Mouse (Mus musculus): ENCODE results near the gene Pgc. TPM values are rescaled to one million over a fixed set of nuclear protein-coding genes. Genes with fewer than 3 reads are reported as not detected.
A peak's percentile ranks its signal among the peaks of the same experiment; 100 is the strongest.

The Pgc gene
- polyA plus RNA-seq, 1 experiment = 0.18 TPM

DNA sequence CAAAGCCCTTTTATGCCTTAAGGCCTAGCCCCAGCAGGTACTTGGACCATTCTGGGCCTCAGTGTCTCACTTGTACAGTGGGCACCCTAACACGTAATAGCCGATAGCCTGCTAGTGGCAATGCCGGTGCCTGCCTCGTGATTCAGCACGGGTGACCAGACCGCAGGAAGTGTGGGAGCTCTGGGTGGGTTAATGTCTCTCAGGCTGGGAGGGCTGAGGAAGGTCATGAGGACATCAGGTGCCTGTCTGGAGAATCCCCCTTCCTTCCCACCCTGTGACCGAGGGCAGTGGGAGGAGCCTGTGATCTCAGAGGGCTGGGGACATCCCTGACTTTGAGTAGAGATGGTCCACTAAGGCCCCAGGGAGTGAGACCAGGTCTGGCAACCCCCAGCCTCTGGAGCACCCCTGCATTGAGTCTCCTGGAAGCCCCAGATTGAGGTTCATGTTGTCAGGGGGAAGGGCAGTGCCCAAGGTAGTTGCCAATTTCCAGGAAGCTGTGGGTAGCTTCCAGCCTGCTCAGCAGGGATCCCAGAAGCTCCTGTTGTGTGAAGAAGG lies 30.5 kb downstream of the Pgc start:
- TF ChIP-seq CTCF (IDR thresholded peaks at IDR 0.05; ENCODE audit: extremely low read depth, insufficient read depth, insufficient read length, insufficient replicate concordance) = no peak
- TF ChIP-seq POLR2A (IDR thresholded peaks at IDR 0.05; ENCODE audit: low read depth, low read length) = no peak
- peak overlapping the region; percentile 62; the same call in 1 of the 2 replicates for H3K27ac ChIP-seq (ENCODE audit: insufficient read depth, low read length)
- no peak overlapping the region for H3K4me3 ChIP-seq (ENCODE audit: extremely low read depth, insufficient read depth, insufficient read length)
- H3K27me3 ChIP-seq (ENCODE audit: control insufficient read depth, insufficient read depth, low read length) = no peaks in the 10 kb centered on the region
- peaks cover 46% of the 10 kb centered on the region for H3K4me1 ChIP-seq (ENCODE audit: control insufficient read depth, insufficient read depth, insufficient read length)
- H3K36me3 ChIP-seq (ENCODE audit: control insufficient read depth, insufficient read depth, low read length) = peaks cover 4% of the 10 kb centered on the region
- 64% methylated on average over 7 of the region's 7 CpGs for WGBS
- peak in 1 of 2 experiments; percentile 13 for DNase-seq (ENCODE audit: low read depth in 1 of 2, low spot score in 2 of 2)

DNA sequence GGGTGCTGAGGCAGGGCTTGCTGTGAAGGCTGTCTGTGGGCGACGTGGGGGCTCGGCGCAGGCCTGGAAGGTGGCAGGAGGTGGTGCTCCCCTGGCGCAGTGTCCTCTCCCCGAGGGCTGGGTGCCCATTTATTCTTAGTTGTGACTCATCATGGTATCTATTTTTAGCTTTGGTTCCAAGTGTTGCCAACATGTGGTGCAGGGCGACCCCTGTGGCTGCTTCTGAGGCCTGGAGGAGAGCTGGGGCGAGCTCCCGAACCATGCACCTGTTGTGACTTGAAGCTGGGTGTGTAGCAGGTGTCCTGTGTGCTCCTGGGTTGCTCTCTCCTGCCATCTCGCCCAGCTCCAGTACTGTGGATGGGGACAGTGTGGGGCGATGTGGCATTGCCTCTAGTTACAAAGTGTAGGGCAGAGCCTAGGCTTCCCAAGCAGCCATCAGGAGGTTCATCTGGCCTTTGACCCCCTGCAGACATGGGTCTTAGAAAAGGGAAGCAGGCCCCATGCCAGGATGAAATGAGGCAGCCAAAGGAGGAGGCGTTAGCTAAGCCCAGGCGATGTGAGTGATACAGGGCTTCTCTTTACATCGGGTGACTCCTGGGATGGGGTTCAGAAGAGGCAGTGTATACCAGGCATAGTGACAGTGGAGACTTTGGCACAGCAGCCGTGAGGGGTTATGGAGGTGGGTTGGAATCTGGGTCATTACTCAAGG lies 33.2 kb downstream of the Pgc start:
- Histone ChIP-seq H3K27me3 (ENCODE audit: control insufficient read depth, insufficient read depth, low read length) (no peaks in the 10 kb centered on the region), H3K4me3 (ENCODE audit: extremely low read depth, insufficient read depth, insufficient read length) (no peak overlapping the region), H3K36me3 (ENCODE audit: control insufficient read depth, insufficient read depth, low read length) (no peaks in the 10 kb centered on the region), H3K4me1 (ENCODE audit: control insufficient read depth, insufficient read depth, insufficient read length) (peaks cover 35% of the 10 kb centered on the region), H3K27ac (ENCODE audit: insufficient read depth, low read length) (peak overlapping the region; percentile 6; the same call in 1 of the 2 replicates)
- 38% methylated on average over 15 of the region's 15 CpGs for WGBS
- TF ChIP-seq CTCF (IDR thresholded peaks at IDR 0.05; ENCODE audit: extremely low read depth, insufficient read depth, insufficient read length, insufficient replicate concordance) (peak; percentile 11; the same call in 1 of the 2 replicates), POLR2A (IDR thresholded peaks at IDR 0.05; ENCODE audit: low read depth, low read length) (no peak)
- DNase-seq (ENCODE audit: low read depth in 1 of 2, low spot score in 2 of 2) = peak in 1 of 2 experiments; percentile 16

DNA sequence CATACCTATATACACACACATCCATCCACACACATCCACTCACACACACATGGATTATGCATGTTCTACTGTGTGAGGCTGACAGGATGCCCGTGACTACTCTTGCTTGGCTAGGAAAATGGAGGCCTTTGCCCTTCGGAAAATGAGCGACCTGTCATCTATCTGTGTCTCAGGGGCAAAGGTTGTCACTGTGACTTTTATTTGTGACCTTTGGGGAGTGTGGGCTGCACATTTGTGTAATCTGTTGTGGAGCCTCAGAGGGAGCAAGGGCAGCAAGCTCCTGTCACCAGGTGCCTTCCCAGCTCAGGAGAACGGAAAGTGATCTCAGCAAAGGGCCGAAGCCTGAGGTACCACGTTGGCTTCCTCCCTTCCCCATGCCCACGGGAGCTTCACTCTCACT lies 35.4 kb downstream of the Pgc start:
- Histone ChIP-seq H3K27me3 (ENCODE audit: control insufficient read depth, insufficient read depth, low read length) (no peaks in the 10 kb centered on the region), H3K4me1 (ENCODE audit: control insufficient read depth, insufficient read depth, insufficient read length) (peaks cover 36% of the 10 kb centered on the region), H3K27ac (ENCODE audit: insufficient read depth, low read length) (no peak overlapping the region), H3K36me3 (ENCODE audit: control insufficient read depth, insufficient read depth, low read length) (no peaks in the 10 kb centered on the region), H3K4me3 (ENCODE audit: extremely low read depth, insufficient read depth, insufficient read length) (no peak overlapping the region)
- no peak for DNase-seq (ENCODE audit: low read depth in 1 of 2, low spot score in 2 of 2)
- 86% methylated on average over 7 of the region's 7 CpGs for WGBS
- TF ChIP-seq POLR2A (IDR thresholded peaks at IDR 0.05; ENCODE audit: low read depth, low read length) = no peak

DNA sequence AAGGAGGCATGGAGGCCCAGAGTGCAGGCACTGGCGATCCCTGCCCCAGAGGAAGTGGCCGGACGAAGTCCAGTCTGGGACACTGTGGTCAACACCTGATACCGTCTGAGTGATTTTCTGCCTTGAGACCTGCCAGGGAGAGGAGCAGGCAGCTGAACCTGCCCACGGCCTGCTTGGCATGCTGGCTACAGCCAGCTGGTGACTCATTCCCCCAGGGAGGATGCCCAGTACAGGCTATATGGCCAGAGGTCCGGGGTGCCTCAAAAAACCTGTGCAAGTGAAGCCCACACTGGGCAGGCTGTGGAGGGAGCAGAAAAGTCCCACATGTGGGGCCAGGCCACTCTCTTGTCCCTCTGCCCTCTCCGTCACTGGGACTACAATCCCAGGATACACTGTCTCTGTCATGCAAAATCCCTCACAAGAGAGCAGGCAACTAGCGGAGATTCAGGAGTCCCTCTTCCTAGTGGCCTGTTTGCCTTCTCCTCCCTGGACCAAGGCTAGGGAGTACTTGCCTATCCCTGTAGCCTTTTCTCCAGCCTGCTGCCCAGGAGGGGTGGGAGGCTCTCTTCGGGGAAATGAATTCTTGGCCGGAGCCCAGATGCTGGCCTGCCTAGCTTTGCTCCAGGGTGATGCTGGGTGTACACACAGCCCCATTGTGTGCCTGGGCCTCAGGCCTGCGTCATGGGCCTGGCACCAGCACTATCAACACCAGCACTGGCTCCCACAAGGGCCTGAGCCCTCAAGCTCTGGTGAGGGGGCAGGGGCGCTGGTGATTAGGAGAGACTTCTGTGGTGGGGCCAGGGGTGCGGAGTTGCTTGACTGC lies 36.1 kb downstream of the Pgc start:
- Histone ChIP-seq H3K36me3 (ENCODE audit: control insufficient read depth, insufficient read depth, low read length) (no peaks in the 10 kb centered on the region), H3K27me3 (ENCODE audit: control insufficient read depth, insufficient read depth, low read length) (no peaks in the 10 kb centered on the region), H3K4me1 (ENCODE audit: control insufficient read depth, insufficient read depth, insufficient read length) (peaks cover 35% of the 10 kb centered on the region), H3K4me3 (ENCODE audit: extremely low read depth, insufficient read depth, insufficient read length) (no peak overlapping the region), H3K27ac (ENCODE audit: insufficient read depth, low read length) (no peak overlapping the region)
- 83% methylated on average over 13 of the region's 13 CpGs for whole genome bisulfite sequencing
- no peak for TF ChIP-seq CTCF (IDR thresholded peaks at IDR 0.05; ENCODE audit: extremely low read depth, insufficient read depth, insufficient read length, insufficient replicate concordance)
- no peak for TF ChIP-seq POLR2A (IDR thresholded peaks at IDR 0.05; ENCODE audit: low read depth, low read length)
- no peak for DNase-seq (ENCODE audit: low read depth in 1 of 2, low spot score in 2 of 2)

DNA sequence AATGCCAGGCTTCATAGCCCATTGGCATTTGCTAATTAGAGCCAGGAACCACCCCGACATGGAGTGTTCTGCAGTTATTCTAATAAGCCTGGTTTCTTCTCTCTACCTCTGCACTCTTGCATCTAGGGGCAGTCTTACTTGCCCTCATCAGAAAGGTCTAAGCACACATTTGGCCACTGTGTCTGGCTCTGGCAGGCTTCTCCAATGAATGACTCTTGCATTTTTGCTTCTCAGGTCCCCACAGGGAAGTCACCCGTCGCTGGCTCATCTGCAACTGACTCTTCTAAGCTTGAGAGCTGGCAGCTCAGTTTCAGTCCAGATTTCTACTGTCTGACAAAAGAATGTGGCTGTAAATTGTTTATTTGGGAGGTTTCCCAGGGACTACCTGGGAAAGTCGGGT lies 39.3 kb downstream of the Pgc start:
- no peaks in the 10 kb centered on the region for H3K27me3 ChIP-seq (ENCODE audit: control insufficient read depth, insufficient read depth, low read length)
- no peak overlapping the region for H3K4me3 ChIP-seq (ENCODE audit: extremely low read depth, insufficient read depth, insufficient read length)
- TF ChIP-seq POLR2A (IDR thresholded peaks at IDR 0.05; ENCODE audit: low read depth, low read length) (no peak), CTCF (IDR thresholded peaks at IDR 0.05; ENCODE audit: extremely low read depth, insufficient read depth, insufficient read length, insufficient replicate concordance) (no peak)
- peaks cover 34% of the 10 kb centered on the region; the same call in 1 of the 2 replicates for H3K4me1 ChIP-seq (ENCODE audit: control insufficient read depth, insufficient read depth, insufficient read length)
- DNase-seq (ENCODE audit: low read depth in 1 of 2, low spot score in 2 of 2) = no peak
- WGBS = 48% methylated on average over 4 of the region's 4 CpGs
- peak overlapping the region; percentile 89 for H3K27ac ChIP-seq (ENCODE audit: insufficient read depth, low read length)
- H3K36me3 ChIP-seq (ENCODE audit: control insufficient read depth, insufficient read depth, low read length) = no peaks in the 10 kb centered on the region

DNA sequence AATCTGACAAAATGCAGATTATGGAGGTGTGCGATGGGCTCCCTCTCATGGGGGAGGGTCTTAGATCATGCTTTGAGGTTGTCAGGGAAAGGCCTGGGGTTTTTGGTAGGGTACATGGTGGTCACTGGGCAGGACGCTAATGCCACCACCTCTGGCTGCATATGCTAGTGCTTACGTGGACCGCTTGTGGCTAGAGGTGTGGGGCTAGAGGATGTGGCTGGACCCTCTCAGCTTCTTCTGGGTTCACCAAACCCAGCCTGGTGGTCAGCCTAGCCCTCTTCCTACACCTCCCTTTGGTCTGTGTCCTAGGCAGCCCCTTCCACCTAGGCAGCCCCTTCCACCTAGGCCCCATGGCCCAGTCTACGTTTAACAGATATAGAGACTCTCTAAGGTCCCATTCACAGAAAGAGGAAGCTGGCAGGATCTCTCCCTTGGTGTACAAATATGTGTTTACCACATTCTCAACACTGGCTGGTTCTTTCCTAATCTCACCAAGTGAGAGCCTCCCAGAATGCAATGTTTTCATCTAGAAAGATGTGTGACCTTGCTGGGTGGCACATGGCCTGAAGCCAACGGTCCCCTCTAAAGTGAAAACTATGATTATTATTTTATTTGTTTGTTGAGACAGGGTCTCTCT lies 39.9 kb downstream of the Pgc start:
- H3K27me3 ChIP-seq (ENCODE audit: control insufficient read depth, insufficient read depth, low read length) = no peaks in the 10 kb centered on the region
- WGBS = 60% methylated on average over 6 of the region's 6 CpGs
- H3K4me3 ChIP-seq (ENCODE audit: extremely low read depth, insufficient read depth, insufficient read length) = no peak overlapping the region
- no peak for TF ChIP-seq POLR2A (IDR thresholded peaks at IDR 0.05; ENCODE audit: low read depth, low read length)
- no peak for TF ChIP-seq CTCF (IDR thresholded peaks at IDR 0.05; ENCODE audit: extremely low read depth, insufficient read depth, insufficient read length, insufficient replicate concordance)
- peaks cover 37% of the 10 kb centered on the region; the same call in 1 of the 2 replicates for H3K4me1 ChIP-seq (ENCODE audit: control insufficient read depth, insufficient read depth, insufficient read length)
- H3K36me3 ChIP-seq (ENCODE audit: control insufficient read depth, insufficient read depth, low read length) = no peaks in the 10 kb centered on the region
- peak in 1 of 2 experiments; percentile 12 for DNase-seq (ENCODE audit: low read depth in 1 of 2, low spot score in 2 of 2)
- H3K27ac ChIP-seq (ENCODE audit: insufficient read depth, low read length) = peak overlapping the region; percentile 89

Measured in spleen, adult 2 months (tissue).